Mouse (Mus musculus) CH12.LX (cell line): ENCODE measurements around the gene Grhl1. TPM values are rescaled to one million over a fixed set of nuclear protein-coding genes. Genes with fewer than 3 reads are reported as not detected.

Experiments
- DNase-seq: peaks from one replicate; pipeline ENCODE4 v3.0.0-alpha.2; 2013; ENCODE audit errors: extremely low read depth
- H3K27ac ChIP-seq: 2 replicates; pipeline ENCODE4 v1.5.1; 2012; ENCODE audit warnings: low read depth, mild to moderate bottlenecking, control low read depth, moderate library complexity; ENCODE audit not compliant: insufficient read depth
- H3K27me3 ChIP-seq: replicated peaks from 2 replicates; pipeline ENCODE3; 2012; ENCODE audit warnings: inconsistent platforms
- H3K36me3 ChIP-seq, 2 experiments: replicated peaks in 1 of 2; 2 replicates each; pipeline versions ENCODE3 to v1.6.1; 2012; ENCODE audit warnings: inconsistent platforms in 1 of 2, low read length in 1 of 2, mild to moderate bottlenecking in 1 of 2, mixed read lengths in 1 of 2, moderate library complexity in 1 of 2; ENCODE audit not compliant: control insufficient read depth in 1 of 2, insufficient read depth in 1 of 2
- H3K4me1 ChIP-seq, 2 experiments: 2 replicates each; pipeline ENCODE4 v1.6.1; 2012; ENCODE audit warnings: inconsistent platforms in 1 of 2, moderate library complexity in 1 of 2; ENCODE audit not compliant: insufficient read depth in 2 of 2, control insufficient read depth in 1 of 2
- H3K4me2 ChIP-seq: 2 replicates; pipeline ENCODE4 v1.6.1; 2012; ENCODE audit warnings: low read depth, mild to moderate bottlenecking, control low read depth; ENCODE audit not compliant: poor library complexity, insufficient read depth, severe bottlenecking
- H3K4me3 ChIP-seq, 3 experiments: fragments of 150-350 bp in 1 of 3; sonication (generic) in 1 of 3; replicated peaks in 1 of 3; 2 replicates each; pipeline versions ENCODE3 to v1.5.1; 2011 to 2012; ENCODE audit warnings: low read depth in 2 of 3, low read length in 2 of 3, mild to moderate bottlenecking in 2 of 3, moderate library complexity in 2 of 3, control low read depth in 1 of 3, improper control_type of control experiment in 1 of 3, inconsistent platforms in 1 of 3, mixed read lengths in 1 of 3; ENCODE audit not compliant: poor library complexity in 1 of 3
- H3K79me2 ChIP-seq: replicated peaks from 2 replicates; pipeline ENCODE4 v1.6.1; 2012; ENCODE audit warnings: mild to moderate bottlenecking, moderate library complexity; ENCODE audit not compliant: control insufficient read depth, poor library complexity, insufficient read depth, severe bottlenecking; ENCODE audit errors: extremely low read depth
- H3K9ac ChIP-seq: 2 replicates; pipeline ENCODE4 v1.6.1; 2012; ENCODE audit warnings: low read depth, mild to moderate bottlenecking, control low read depth, moderate library complexity; ENCODE audit not compliant: insufficient read depth
- H3K9me3 ChIP-seq: replicated peaks from 2 replicates; pipeline ENCODE3; 2012; ENCODE audit warnings: low read length, inconsistent platforms, mixed read lengths
- CHD1 ChIP-seq: IDR thresholded peaks from 2 replicates; pipeline ENCODE4 v1.6.1; 2012; ENCODE audit warnings: low read depth, low read length, improper control_type of control experiment, inconsistent platforms
- E2F4 ChIP-seq: IDR thresholded peaks from 2 replicates; pipeline ENCODE4 v1.6.1; 2011; ENCODE audit warnings: low read depth, low read length, improper control_type of control experiment; ENCODE audit not compliant: insufficient replicate concordance
- ELF1 ChIP-seq: IDR thresholded peaks from 2 replicates; pipeline ENCODE4 v1.6.1; 2014; ENCODE audit warnings: low read depth, mild to moderate bottlenecking, inconsistent platforms, low read length, improper control_type of control experiment
- EP300 ChIP-seq: IDR thresholded peaks from 2 replicates; pipeline ENCODE4 v1.6.1; 2011; ENCODE audit warnings: low read length, improper control_type of control experiment
- HCFC1 ChIP-seq: IDR thresholded peaks from 2 replicates; pipeline ENCODE4 v1.6.1; 2012; ENCODE audit warnings: low read depth, mild to moderate bottlenecking, inconsistent platforms, low read length, improper control_type of control experiment
- IRF4 ChIP-seq: IDR thresholded peaks from 2 replicates; pipeline ENCODE4 v1.6.1; 2014; ENCODE audit warnings: low read depth, mild to moderate bottlenecking, inconsistent platforms, low read length, improper control_type of control experiment
- JUND ChIP-seq: conservative IDR thresholded peaks from 2 replicates; pipeline ENCODE4 v1.6.1; 2011; ENCODE audit warnings: low read depth, low read length, improper control_type of control experiment
- KAT2A ChIP-seq: IDR thresholded peaks from 2 replicates; pipeline ENCODE4 v1.6.1; 2012; ENCODE audit warnings: low read length, improper control_type of control experiment, inconsistent platforms; ENCODE audit not compliant: insufficient replicate concordance
- MAFK ChIP-seq: IDR thresholded peaks from 2 replicates; pipeline ENCODE4 v1.6.1; 2011; ENCODE audit warnings: low read length, improper control_type of control experiment; ENCODE audit not compliant: insufficient replicate concordance
- MAX ChIP-seq: IDR thresholded peaks from 2 replicates; pipeline ENCODE4 v1.6.1; 2011; ENCODE audit warnings: low read length, improper control_type of control experiment
- MAZ ChIP-seq: IDR thresholded peaks from 2 replicates; pipeline ENCODE4 v1.6.1; 2012; ENCODE audit warnings: low read depth, mild to moderate bottlenecking, inconsistent platforms, low read length, improper control_type of control experiment, moderate library complexity
- MEF2A ChIP-seq: IDR thresholded peaks from 2 replicates; pipeline ENCODE4 v1.6.1; 2014; ENCODE audit warnings: low read depth, mild to moderate bottlenecking, inconsistent platforms, low read length, improper control_type of control experiment, borderline replicate concordance
- MXI1 ChIP-seq: IDR thresholded peaks from 2 replicates; pipeline ENCODE4 v1.6.1; 2011; ENCODE audit warnings: mild to moderate bottlenecking, low read depth, low read length, improper control_type of control experiment
- NRF1 ChIP-seq: IDR thresholded peaks from 2 replicates; pipeline ENCODE4 v1.6.1; 2014; ENCODE audit warnings: low read depth, mild to moderate bottlenecking, inconsistent platforms, low read length, improper control_type of control experiment, moderate library complexity
- POLR2A ChIP-seq: IDR thresholded peaks from 2 replicates; pipeline ENCODE4 v1.6.1; 2011; ENCODE audit warnings: low read depth, mild to moderate bottlenecking, improper control_type of control experiment, low read length
- RAD21 ChIP-seq: IDR thresholded peaks from 2 replicates; pipeline ENCODE4 v1.6.1; 2011; ENCODE audit warnings: low read depth, mild to moderate bottlenecking, low read length, improper control_type of control experiment, moderate library complexity
- RCOR1 ChIP-seq: conservative IDR thresholded peaks from 2 replicates; pipeline ENCODE4 v1.6.1; 2012; ENCODE audit warnings: low read depth, mild to moderate bottlenecking, inconsistent platforms, low read length, improper control_type of control experiment
- SIN3A ChIP-seq: IDR thresholded peaks from 2 replicates; pipeline ENCODE4 v1.6.1; 2012; ENCODE audit warnings: low read length, improper control_type of control experiment, inconsistent platforms
- SMC3 ChIP-seq: IDR thresholded peaks from 2 replicates; pipeline ENCODE4 v1.6.1; 2011; ENCODE audit warnings: low read depth, low read length, improper control_type of control experiment
- TBP ChIP-seq: conservative IDR thresholded peaks from 2 replicates; pipeline ENCODE4 v1.6.1; 2011; ENCODE audit warnings: low read depth, low read length, improper control_type of control experiment
- TCF12 ChIP-seq: IDR thresholded peaks from 2 replicates; pipeline ENCODE4 v1.6.1; 2014; ENCODE audit warnings: low read depth, mild to moderate bottlenecking, inconsistent platforms, low read length, improper control_type of control experiment
- USF1 ChIP-seq: IDR thresholded peaks from 2 replicates; pipeline ENCODE4 v1.6.1; 2014; ENCODE audit warnings: low read depth, mild to moderate bottlenecking, inconsistent platforms, low read length, improper control_type of control experiment
- USF2 ChIP-seq: conservative IDR thresholded peaks from 2 replicates; pipeline ENCODE4 v1.6.1; 2011; ENCODE audit warnings: low read depth, low read length, improper control_type of control experiment
- dilution Hi-C: fragments of 300-500 bp; cut with MboI; formaldehyde crosslinking; loops from 2 replicates; pipeline ENCODE4 v1.14.3; 2020; ENCODE audit warnings: low sequenced_read_pairs; ENCODE audit not compliant: extremely low pct_unique_long_range_greater_than_20kb, extremely low pct_ligation_motif_present
- in situ Hi-C: fragments of 300-500 bp; cut with MboI; formaldehyde crosslinking; loops from 3 replicates; pipeline ENCODE4 v1.14.3; 2019; ENCODE audit warnings: low sequenced_read_pairs, low pct_ligation_motif_present, low pct_unique_long_range_greater_than_20kb, mixed read lengths
- polyA plus RNA-seq: library from polyadenylated mRNA; unstranded; fragments of >175 nt; gene quantifications from 2 replicates; pipeline ENCODE4 v1.2.1, GENCODE M21; 2012; ENCODE audit warnings: low read depth; ENCODE audit not compliant: insufficient read length
- total RNA-seq, 2 experiments: library from RNA; depleted of rRNA; stranded (reverse); fragments of 300-350 nt in 1 of 2; fragments of >200 nt in 1 of 2; gene quantifications; 2 replicates each; pipeline ENCODE4 v1.2.3; 2012 to 2014

Gene Grhl1
- total and polyA plus RNA-seq, 3 experiments = 0.54 to 1.3 (median 0.66) TPM

DNA sequence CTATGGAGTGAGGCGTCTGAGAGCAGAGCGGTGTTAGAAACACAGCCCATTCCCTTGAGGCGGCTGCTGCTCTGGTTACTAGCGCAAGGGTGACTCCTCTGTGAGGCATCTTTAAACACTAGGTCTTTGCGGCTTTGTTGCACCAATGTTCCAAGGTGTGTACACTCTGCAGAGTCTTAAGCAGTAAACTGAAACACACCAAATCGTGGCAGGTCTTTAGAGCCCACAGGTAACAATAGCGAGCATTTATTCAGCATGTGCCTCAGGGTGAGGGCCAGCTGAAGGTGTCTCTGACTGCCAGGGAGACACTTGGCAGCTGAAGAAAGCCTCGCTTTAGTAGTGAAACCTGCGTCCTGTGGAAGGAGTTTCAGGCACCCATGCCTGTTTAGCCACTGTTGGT lies 20.0 kb downstream of the Grhl1 start:
- Histone ChIP-seq H3K9ac (no peak overlapping the region), H3K27ac (no peak overlapping the region), H3K79me2 (no peaks in the 10 kb centered on the region), H3K4me1 (peaks cover 3 to 13% of the 10 kb centered on the region in 2 experiments), H3K36me3 (peaks cover 23 to 32% of the 10 kb centered on the region in 2 experiments), H3K27me3 (no peaks in the 10 kb centered on the region), H3K4me3 (no peak overlapping the region), H3K9me3 (no peaks in the 10 kb centered on the region), H3K4me2 (no peak overlapping the region)
- in situ Hi-C loops = no loop called here
- TF ChIP-seq IRF4 (no peak), CHD1 (no peak), RAD21 (no peak), MXI1 (no peak), EP300 (no peak), USF2 (no peak), MEF2A (no peak), POLR2A (no peak), HCFC1 (no peak), MAZ (no peak), USF1 (no peak), RCOR1 (no peak), MAFK (no peak), TBP (no peak), KAT2A (no peak), MAX (no peak), E2F4 (no peak), TCF12 (no peak)
- DNase-seq = no peak
- dilution Hi-C loops = no loop called here

DNA sequence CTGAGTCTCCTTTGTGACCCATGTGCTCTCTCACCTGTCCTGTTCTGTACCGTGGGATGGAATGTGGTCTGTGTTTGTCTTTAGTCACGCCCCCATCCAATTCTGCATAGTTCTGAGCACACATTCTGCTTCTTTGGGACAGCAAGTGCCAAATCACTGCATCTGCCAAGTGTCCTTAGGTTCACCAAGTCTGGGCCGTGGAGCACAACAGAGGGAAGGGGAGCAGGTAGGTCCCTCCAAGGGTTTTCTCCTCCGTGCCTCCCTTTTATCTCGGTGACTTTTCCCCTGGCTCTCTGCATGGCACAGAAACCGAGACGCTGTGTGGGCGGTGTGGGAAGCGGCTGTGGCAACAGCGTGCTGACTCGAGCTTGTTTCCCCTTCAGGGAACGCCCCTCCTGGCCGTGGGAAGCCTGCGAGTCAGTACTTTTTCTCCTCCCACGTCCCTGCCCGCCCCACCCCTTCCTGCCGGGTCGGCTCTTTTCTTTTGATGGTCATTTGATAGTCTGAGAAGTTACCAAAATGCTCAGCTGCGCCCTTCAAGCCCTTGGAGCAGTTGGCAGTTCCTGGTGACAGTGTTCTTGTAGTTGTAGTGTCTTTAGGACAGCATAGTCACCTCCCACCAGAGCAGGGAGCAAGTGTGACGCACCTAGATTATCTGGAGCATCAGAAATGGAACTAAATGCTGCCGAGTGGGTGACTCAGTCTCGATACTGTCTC lies 21.0 kb downstream of the Grhl1 start:
- Histone ChIP-seq H3K36me3 (peaks cover 18 to 28% of the 10 kb centered on the region in 2 experiments), H3K4me1 (peaks cover 3 to 13% of the 10 kb centered on the region in 2 experiments), H3K27me3 (no peaks in the 10 kb centered on the region), H3K4me2 (peak overlapping the region; percentile 14; the same call in 1 of the 2 replicates), H3K27ac (no peak overlapping the region; the same call in 1 of the 2 replicates), H3K9ac (no peak overlapping the region), H3K9me3 (no peaks in the 10 kb centered on the region), H3K79me2 (no peaks in the 10 kb centered on the region), H3K4me3 (peak overlapping the region; percentile 14 to 34 (median 23))
- peak; percentile 38 for DNase-seq
- dilution Hi-C loops (no loop called here), in situ Hi-C loops (no loop called here)
- TF ChIP-seq NRF1 (no peak), POLR2A (no peak), ELF1 (no peak), MXI1 (0 out of 2 replicates have a peak, but pooled peaks have one; percentile 45), JUND (no peak), MEF2A (no peak), E2F4 (no peak), SIN3A (peak; percentile 19; the same call in 1 of the 2 replicates), EP300 (no peak), SMC3 (no peak)
